Mouse (Mus musculus): ENCODE results near the gene Mtus2.

Gene Mtus2

DNA sequence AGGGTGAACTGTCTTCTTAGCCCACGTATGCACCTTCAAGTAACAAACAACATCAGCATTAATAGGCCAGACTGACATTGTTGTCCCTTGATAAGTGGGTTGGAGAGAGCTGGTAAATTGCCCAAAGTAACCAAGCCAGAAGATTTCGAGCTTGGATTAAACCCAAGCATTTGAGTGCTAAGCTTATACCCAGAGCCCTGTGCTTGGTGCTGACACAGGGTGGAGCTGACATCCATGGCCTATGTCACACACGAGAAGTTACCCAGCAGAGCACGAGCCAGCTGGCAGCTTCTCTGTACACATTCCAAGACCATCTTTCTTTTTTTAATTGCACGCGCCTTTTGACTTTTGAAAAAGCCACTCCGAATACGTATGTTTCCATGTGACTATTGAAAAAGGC lies 259.7 kb downstream of the Mtus2 start:
- no peak for DNase-seq

DNA sequence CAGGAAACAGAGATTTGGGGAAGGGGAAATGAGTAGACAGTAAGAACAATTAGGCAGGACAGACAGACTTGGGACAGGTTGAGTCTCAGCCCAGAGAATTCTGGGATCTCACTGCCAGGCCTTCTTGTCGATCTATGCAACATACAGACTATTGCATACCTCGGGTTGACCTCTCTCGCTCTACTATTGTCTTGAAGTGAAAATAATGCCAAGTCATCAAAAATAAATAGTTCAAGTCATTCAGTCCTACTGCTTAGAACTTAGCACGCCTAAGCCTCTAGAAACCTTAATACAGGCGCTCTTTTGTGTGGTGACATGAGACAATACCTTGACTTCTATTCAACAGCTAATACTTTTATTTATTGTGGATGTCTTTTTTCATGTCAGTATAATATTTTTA lies 265.8 kb downstream of the Mtus2 start:
- no peak for DNase-seq

DNA sequence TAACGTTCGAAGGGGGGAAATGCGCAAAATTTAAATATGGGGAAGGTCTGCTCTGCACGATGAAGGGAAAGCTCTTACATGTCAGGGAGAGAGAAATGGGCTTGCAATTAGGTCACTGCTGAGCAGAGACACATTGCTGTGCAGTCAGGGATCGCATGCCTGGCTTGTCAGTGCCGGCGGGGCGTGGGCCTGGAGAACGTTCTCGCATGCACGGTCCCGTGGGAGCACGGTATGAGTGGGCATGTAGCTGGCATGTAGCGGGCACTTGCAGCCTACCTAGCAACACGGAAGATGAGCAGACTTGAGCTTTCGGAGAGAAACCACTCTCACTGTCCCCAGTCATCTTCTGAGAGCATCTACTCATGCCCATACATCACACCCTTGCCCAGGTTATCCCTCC lies 266.9 kb downstream of the Mtus2 start:
- DNase-seq = no peak

DNA sequence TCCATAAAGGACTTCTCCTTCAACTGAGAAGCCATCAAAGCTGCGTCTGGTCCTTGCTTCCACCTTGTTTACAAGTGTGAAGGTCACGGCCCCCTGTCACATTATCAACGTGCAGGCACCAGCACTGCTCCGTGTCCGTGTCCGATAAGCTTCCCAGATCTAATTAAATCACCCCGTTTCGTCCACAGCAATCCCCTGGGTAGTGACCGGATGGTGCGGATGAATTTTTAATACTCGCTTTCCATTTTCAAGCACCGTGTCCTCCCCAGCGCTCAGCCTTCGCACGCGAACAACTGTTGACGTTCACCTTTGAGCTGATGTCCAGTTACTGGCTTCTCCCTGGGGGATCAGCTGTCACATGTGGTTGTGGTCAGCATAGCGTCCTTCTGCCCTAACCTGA lies 276.6 kb downstream of the Mtus2 start:
- no peak for DNase-seq

DNA sequence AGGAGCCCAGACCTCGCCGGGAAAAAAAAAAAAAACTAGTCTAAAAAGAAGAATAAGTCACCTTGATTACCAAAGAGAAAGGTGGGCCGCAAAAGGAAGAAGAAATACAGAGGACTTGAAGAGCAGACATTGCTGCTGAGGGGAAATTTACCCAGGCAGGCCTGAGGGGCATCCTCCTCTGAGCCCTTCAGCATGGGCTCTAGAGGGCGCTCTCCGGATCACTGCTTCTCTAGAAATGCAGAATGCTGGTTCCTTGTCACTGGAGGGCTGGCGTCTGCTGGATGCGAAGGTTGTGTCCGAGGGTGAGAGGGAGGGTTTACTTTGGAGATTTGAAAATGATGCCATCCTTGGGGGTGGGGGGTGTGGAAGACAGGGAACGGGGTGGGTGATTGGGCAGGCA lies 279.5 kb downstream of the Mtus2 start:
- no peak for DNase-seq

DNA sequence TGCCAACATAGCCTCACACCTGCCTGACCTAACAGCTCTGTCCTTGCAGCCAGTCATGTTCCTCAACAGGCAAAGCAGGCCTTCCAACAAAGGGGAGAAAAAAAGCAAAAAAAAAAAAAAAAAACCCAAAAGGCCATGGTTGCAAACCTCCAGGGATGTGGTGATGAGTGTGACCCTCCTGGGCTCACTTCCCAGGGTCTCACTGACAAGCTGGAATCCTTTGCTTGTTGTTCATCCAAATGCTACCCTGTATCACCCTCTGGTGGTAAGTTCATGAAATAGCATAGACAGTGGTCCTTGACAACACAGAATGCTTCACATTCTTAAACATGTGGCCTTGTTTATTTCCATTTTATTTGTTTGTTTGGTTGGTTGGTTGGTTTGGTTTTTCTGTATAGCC lies 281.9 kb downstream of the Mtus2 start:
- no peak for DNase-seq

DNA sequence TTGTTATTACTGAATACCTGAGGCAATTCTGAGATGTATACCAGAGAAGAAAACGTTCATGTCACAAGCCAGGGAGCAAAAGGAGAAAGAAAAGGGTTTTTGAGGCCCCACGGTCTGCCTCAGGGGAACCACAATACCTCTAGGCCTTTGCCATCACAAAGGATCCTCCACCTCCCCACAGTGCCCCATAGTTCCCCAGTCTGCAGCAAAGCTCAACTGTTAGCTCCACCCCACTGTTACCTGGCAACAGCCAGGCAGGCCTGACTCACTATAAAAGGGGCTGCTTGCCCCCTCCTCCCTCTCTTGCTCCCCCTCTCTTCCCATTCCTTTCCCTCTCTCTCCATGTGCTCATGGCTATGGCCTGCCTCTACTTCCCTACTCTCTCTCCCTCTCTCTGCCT lies 282.6 kb downstream of the Mtus2 start:
- no peak for DNase-seq

DNA sequence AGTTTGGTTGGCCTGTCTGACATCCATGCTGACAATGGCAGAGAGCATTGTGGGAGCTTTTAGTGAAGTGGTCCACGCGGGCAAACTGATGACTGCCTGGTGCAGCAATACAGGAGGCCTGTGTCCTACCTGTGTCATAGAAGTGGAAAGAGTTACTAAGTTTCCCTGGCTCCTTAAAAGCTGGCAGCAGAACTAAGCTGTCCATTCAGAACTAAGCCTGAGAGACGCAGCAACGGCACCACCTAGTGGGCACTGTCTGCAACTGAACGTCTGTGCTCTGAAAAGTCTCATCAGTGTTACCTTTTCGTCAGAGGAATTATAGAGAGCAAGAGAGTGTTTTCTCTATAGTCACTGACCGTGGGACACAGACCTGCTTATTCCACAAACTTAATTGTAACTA lies 284.8 kb downstream of the Mtus2 start:
- peak; percentile 45 for DNase-seq

DNA sequence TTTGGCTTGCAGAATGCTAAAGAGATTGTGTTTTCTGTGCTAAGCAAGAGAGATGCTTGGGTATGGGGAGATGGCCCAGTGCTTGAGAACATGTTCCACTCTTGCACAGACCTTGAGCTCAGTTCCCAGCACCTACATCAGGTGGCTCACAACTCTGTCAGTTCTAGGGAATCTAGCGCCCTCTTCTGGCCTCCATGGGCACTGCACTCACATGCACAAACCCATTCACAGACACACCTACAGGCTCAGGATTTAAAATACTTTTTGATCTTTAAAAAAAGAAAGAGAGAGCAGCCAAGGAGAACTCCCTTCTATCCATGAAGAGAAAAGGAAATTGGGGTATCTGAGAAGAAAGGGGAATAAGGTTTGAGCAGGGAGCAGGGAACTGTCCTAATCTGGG lies 287.4 kb downstream of the Mtus2 start:
- DNase-seq = no peak

DNA sequence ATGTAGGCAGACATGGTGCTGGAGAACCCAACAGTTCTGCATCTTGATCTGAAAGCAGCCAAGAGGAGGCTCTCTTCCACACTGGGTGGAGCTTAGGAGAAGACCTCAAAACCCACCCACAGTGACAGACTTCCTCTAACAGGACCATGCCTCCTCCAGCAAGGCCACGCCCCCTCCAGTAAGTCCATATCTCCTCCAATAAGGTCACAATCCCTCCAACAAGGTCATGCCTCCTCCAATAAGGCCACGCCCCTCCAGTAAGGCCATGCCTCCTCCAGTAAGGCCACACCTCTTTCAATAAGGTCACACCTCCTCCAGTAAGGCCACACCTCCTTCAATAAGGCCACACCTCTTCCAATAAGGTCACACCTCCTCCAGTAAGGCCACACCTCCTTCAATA lies 288.3 kb downstream of the Mtus2 start:
- DNase-seq = no peak

DNA sequence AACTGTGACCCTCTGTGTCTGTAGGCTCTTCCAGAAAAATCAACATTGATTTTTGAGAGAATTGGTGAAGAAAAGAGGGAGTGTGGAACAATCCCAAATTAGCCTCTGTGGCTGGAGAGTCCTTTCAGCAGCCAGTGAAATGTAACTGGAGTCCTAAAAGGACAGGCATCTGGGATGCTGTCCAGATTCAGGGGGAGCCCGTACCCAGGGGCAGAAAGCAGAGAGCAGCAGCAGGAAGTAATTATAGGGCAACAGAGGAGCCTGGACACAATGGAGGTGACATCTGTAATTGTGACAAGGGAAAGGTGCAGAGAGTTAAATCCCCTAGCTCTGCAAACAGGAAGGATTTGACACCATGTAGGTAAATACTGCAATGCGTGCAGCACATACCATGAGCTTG lies 291.1 kb downstream of the Mtus2 start:
- no peak for DNase-seq

DNA sequence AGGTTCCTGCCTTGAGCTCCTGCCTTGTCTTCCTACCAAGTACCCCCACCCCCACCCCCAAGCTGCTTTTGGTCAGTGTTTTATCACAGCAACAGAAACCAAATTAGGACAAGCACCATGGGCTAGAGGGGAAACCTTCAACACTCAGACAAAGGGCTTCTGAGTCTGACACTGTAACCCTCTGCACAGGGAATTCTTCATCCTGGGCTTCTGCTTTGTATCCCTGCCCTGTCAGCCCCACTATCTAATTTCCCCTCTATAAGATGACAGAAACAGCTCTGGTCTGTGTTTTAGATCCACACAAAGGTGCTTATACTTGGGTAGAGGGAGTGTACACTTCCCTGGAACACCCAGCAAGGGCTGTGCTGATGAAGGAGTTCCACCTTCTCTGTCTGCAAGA lies 294.7 kb downstream of the Mtus2 start:
- no peak for DNase-seq

DNA sequence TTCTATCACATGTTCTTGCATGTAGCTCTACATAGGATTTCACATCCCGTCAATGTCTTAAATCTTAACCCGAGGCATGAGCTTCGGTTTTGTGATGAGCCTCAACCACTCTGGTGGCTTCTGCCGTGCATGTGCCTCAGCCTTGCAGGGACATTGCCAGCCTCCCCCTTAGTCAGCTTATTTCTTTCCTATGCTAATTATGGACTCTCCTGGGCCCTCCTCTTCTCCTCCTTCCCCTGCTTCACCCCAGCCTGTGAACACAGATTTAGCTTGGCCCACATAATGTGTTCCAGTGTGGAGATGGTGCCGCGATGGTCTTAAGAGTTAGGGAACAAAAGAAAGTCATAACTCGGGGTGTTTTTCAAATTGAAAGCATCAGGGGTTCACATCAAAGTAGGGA lies 304.9 kb downstream of the Mtus2 start:
- no peak for DNase-seq

DNA sequence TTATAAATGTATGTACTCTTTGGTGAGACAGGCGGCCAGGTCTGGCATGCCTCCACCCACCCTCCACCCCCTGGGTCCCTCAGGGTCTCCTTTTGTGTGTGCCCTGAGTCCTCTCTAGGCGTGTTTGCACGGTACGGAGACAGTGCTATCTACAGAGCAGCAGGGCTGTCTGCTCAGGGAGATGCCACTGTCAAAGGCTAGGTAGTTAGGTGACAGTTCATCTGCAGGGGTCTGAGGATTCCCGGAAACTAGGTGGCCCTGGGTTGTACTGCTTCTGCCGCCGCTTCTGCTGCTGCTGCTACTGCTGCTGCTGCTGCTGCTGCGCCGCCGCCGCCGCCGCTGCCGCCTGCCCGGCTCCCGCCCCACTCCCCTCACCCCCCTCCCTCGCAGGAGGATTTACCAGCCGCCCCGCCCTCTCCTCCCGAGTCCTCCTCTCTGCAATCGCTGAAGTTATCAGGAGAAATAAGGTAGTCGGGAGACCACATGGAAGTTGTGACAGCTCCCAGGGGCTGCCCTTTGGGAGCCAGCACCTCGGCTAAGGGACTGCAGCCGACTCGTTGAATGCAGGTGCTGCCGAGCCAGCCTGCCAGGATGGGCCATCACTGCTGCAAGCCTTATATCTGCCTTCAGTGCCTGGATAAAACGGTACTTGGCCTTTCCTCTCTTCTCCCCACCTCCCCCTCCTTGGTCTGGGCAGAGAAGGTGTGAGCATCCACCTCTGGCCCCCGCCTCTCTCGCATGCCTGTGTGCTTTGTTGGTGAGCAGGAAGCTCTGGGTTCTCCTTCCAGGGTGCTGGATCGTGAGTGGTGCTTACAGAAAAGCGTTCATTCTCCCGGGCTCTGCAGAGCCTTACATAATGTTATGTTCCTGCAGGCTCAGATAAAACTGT lies 307.9 kb downstream of the Mtus2 start:
- DNase-seq = peak; percentile 31

DNA sequence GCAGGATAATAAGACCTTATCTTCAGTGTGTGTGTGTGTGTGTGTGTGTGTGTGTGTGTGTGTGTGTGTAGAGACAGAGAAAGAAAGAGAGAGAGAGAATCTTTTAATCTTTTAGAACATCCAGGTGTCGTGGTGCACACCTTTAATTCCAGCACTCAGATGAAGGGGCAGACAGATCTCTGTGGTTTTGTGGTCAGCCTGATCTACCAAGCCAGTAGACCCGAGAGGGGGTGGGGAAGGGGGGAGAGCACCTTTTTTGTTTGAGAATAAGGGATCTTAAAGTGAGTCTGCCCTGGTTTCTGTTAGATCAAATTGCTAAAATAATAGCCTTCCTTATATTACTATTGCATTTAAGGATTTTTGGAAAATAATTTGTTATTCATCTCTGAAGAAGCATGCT lies 309.7 kb downstream of the Mtus2 start:
- DNase-seq = peak; percentile 70

DNA sequence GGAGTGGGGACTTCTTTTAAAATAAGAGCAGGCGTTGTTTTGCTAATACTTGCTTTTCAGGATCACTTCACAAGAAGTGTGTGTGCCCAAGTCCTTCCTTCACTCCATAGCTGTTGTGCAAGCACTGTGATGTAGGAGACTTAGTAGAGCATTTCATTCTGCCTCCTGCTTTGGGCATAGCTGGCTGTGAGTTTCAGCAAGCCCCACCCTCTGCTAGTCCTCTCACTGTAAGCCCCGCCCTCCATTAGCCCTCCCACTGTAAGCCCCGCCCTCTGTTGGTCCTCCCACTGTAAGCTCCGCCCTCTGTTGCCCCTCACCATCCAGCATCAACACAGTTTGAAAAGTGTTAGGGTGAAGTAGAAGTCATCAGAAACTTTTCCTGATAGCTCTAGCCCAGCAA lies 310.3 kb downstream of the Mtus2 start:
- peak; percentile 28 for DNase-seq

DNA sequence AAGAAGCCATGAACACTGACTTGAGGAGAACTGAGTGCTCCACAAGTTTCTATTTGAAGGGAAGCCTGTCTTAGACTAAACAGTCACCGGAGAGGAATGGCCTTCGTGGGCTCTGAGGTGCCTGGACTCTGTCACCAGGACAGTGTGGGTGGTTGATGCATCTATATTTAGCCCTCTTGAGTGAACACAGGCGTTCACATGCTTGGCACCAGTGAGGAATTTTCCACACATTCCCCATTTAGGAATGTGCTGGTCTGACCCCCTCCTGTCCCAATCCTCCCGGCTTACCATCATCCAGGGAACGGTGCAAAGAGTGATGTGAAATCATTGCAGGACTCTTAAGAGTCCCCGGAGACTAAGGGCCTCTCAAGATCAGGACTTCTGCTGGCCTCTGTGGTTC lies 314.9 kb downstream of the Mtus2 start:
- no peak for DNase-seq

DNA sequence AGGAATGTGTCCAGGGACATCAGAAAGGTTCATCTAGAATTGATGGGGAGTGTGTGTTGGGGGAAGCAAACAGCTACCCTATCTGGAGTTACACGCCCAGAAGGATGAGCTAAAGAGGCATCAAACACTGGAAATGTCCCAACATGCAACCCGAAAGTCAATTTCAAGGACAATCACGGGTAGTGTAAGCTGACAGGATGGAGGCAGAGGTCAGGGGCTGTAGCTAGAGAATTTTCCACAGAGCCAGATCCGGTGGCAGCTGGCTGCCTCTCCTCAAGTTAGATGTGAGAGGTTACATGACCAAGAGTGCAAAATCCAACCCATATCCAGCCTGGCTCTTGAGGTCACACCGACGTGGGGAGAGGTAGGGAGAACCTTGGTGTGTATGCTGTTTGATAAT lies 315.7 kb downstream of the Mtus2 start:
- DNase-seq = no peak

DNA sequence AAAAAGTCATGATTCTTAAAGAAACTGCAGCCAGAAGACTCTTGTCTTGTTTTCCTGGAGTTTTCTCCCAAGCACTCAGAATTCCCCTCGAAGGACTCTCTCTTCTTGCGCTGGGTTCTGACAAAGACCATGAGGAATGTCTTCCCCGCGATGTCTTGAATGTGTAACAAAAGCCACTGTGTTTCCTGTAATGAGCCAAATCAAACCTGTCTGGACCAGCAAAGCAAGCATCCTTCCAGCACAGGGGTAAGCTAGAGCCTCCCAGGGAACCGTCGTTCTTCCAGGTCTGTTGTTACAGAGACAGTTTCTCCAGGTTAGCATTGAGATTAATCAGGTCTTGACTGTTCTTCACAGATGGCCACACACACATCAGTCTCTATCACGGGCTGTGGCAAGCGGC lies 321.1 kb downstream of the Mtus2 start:
- DNase-seq = no peak

DNA sequence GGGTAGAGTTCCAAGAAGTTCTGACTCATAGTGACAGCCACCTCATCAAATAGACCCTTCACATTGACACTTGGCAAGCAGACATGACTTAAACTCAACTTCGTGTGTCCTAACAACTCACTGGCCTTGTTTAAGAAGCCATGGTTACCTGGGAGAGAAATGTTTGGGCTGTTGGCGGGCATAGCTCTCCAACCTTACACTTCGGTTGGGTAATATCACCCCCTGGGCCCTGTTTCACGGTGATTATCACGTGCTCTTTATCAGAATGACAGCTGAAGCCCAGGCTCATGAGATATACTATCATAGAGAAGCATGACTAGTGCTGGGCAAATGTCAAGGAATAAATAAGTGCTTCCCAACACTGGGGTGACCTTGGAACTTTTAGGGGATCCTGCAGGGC lies 323.2 kb downstream of the Mtus2 start:
- no peak for DNase-seq

DNA sequence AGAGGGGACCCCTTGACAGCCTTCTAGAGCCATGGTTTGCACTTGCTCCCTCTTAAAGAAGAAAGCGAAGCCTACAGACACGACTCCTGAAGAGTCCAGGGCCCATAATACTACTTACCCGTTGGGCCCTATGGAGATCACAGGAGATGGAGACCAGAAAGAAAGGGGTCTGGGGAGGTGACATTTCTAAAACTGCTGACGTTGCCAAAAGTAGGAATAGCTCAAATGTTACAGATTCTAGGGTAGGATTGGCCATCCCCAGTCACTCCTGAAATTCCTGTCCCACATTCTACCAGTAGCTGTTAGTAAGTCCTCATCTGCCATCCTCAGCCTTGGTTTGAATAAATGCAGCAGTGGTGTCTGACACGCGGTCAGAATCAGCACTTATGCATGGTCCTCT lies 325.0 kb downstream of the Mtus2 start:
- no peak for DNase-seq

DNA sequence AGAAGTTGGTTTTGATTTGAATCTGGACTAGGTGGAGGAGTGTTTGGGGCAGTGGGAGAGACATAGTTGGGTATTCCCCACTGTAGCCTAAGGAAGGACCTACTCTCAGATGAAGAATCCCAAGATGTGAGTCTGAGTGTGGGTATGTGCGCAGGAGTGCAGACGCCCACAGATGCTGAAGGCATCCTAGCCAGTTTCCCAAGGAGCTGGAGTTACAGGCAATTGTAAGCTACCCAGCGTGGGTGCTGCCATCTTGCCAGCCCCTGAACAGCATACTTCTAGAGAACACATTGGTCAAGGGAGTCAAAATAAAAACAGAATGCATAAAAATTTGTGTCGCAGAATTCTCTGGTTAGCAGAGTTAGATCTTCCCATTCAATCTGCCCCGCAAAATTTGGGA lies 325.5 kb downstream of the Mtus2 start:
- DNase-seq = no peak

DNA sequence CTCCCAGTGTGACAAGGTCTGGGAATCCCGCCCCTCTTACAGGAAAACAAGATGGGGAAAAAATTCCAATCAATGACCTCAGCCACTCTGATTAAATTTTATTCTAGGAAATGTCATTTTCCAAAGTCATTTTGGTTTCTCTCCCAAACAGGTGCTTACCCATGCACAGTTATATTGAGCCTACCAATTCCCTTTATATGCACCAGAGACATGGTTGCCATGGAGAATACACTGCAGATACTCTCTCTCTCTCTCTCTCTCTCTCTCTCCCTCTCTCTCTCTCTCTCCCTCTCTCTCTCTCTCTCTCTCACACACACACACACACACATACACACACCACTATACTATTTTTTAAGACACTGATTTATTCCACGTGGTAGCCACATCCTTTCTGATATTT lies 326.1 kb downstream of the Mtus2 start:
- DNase-seq = no peak

DNA sequence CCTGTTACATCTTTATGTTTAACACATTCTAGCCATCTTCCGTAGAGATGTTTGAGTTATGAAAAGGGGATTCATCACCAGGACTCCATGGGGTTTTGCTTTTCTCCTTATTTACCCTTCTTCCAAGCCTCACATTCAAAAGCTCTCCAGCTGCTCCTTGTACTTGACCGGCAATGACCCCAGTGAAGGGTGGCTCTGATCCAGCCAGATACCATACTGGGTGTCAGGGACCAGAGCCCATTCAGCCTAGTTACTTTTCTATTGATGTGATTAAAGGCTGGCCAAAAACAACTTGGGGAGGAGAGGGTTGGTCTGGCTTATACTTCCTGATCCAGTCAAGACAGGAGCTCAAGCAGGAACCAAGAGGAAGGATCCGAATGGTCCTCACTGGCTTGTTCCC lies 326.5 kb downstream of the Mtus2 start:
- no peak for DNase-seq

DNA sequence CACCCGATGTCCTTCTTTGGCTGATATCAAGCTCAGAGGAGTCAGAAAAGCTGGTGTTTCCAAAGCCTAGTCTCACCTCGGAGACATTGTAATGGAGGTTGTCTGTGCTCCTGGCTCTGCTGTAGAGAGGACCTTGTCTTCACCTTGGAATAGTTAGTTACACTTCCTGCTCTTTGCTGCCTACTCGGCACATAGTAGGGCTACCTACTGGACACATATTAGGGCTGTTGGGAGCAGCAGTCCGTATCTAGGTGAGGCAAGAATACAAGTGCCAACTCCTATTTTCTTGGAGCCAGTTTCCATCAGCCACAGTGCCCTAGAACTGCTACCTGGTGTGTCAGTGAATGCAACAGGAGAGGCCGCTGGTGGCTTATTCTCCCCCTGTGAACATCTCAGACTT lies 330.4 kb downstream of the Mtus2 start:
- DNase-seq = no peak

Data from thymus, postnatal 14 days (tissue).